Mouse (Mus musculus): ENCODE data around the gene Foxc2. TPM values are rescaled to one million over a fixed set of nuclear protein-coding genes. Genes with fewer than 3 reads are reported as not detected.

Foxc2 gene
- polyA plus RNA-seq, 1 experiment, result 14.6 TPM

DNA sequence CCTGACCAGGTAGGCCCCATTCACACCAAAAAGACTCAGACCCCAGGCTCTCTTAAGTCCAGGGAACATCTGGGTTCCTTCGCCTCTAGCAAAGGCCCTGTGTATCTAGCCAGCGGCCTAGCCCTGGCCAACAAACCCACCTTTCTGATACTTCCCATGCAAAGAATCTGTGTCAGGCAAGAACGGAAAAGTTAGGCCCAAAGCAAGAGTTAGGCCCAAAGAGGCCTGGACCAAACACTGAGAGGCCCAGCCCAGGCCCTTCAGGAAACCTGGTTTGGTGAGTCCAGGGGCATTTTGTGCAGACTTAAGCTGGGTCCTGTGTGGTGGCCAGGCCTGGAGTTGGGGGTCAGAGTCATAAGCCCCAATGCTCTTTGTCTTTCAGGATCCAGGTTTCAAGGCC is 30.4 kb upstream of the Foxc2 start:
- Histone ChIP-seq H3K4me1 (ENCODE audit: control insufficient read depth, insufficient read depth, low read length) (no peaks in the 10 kb centered on the region), H3K27ac (ENCODE audit: insufficient read depth, low read length) (no peak overlapping the region), H3K4me3 (ENCODE audit: insufficient read depth, low read length) (peak overlapping the region; percentile 44)
- no peak for TF ChIP-seq CTCF (IDR thresholded peaks at IDR 0.05; ENCODE audit: borderline replicate concordance, insufficient read depth, low read length)
- no peak for TF ChIP-seq POLR2A (IDR thresholded peaks at IDR 0.05; ENCODE audit: low read depth, low read length)

DNA sequence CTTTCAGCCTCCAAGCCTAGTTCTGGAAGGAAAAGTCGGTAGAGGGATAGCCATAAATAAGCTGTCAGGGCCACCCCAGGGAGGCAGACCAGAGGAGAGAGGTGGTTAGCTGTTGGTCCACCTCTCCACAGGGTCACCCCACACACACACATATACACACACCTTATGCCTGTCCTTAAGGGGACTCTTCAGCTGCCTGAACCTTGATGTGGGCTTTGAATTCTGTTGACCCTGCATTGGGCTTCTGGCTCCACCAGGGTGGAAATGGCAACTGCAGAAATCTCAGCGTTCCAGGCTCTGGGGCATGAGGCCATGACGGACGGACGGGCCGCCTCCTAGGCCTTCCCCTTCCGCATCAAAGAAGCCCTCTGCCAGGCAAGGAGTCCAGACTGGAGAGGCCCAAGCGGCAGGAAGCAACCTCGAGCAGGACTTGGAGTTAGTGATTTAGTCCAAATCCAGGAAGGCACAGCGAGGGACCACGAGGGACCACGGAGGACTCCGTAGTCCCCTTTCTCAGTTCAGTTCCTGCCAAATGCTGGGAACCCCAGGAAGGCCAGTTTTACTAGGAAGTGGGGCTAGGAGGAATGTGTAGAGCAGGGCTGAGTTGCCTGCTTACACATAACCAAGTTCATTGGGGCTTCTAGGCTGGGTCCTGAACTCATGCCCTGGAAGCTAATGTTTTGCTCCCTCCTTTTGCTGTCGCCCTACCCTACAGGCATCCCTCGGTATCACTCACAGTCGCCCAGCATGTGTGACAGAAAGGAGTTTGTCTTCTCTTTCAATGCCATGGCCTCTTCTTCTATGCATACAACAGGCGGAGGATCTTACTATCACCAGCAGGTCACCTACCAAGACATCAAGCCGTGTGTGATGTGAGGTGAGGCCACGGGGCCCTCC is 29.7 kb upstream of the Foxc2 start:
- H3K27ac ChIP-seq (ENCODE audit: insufficient read depth, low read length), result no peak overlapping the region

DNA sequence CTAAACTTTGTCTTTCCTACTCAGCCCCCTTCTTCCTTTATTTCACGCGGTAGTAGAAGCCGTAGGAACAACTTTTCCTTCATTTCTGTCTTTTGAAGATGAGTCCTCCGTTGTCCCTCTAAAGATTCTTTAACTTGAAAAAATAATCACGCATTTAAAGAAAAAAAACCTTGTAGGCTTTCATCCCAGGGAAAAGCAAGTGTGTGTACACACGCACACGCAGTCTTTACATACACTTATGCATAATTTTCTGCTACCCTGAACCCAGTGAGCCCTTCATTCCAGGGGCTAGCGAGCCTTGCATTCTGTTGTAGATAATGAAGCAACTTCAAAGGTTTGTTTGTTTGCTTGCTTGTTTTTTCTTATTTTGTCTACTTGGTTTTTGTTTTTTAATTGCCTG is 27.7 kb upstream of the Foxc2 start:
- TF ChIP-seq CTCF (IDR thresholded peaks at IDR 0.05; ENCODE audit: borderline replicate concordance, insufficient read depth, low read length) (no peak), POLR2A (IDR thresholded peaks at IDR 0.05; ENCODE audit: low read depth, low read length) (no peak)
- Histone ChIP-seq H3K4me1 (ENCODE audit: control insufficient read depth, insufficient read depth, low read length) (no peaks in the 10 kb centered on the region), H3K4me3 (ENCODE audit: insufficient read depth, low read length) (no peak overlapping the region), H3K27ac (ENCODE audit: insufficient read depth, low read length) (no peak overlapping the region)

More for the DNA sequence above, 29.7 kb upstream of the Foxc2 start:
- TF ChIP-seq POLR2A (IDR thresholded peaks at IDR 0.05; ENCODE audit: low read depth, low read length), result no peak
- no peak for TF ChIP-seq CTCF (IDR thresholded peaks at IDR 0.05; ENCODE audit: borderline replicate concordance, insufficient read depth, low read length)
- no peaks in the 10 kb centered on the region for H3K4me1 ChIP-seq (ENCODE audit: control insufficient read depth, insufficient read depth, low read length)
- H3K4me3 ChIP-seq (ENCODE audit: insufficient read depth, low read length), result peak overlapping the region; percentile 10

- no peaks in the 10 kb centered on the region for H3K4me1 ChIP-seq (ENCODE audit: control insufficient read depth, insufficient read depth, low read length)
- no peak overlapping the region for H3K27ac ChIP-seq (ENCODE audit: insufficient read depth, low read length)
- H3K4me3 ChIP-seq (ENCODE audit: insufficient read depth, low read length), result no peak overlapping the region
- TF ChIP-seq CTCF (IDR thresholded peaks at IDR 0.05; ENCODE audit: borderline replicate concordance, insufficient read depth, low read length), result no peak
- TF ChIP-seq POLR2A (IDR thresholded peaks at IDR 0.05; ENCODE audit: low read depth, low read length), result no peak
These were observed 26.9 kb upstream of the Foxc2 start for GRCm38 (mm10) chr8:121088871-121089630.

DNA sequence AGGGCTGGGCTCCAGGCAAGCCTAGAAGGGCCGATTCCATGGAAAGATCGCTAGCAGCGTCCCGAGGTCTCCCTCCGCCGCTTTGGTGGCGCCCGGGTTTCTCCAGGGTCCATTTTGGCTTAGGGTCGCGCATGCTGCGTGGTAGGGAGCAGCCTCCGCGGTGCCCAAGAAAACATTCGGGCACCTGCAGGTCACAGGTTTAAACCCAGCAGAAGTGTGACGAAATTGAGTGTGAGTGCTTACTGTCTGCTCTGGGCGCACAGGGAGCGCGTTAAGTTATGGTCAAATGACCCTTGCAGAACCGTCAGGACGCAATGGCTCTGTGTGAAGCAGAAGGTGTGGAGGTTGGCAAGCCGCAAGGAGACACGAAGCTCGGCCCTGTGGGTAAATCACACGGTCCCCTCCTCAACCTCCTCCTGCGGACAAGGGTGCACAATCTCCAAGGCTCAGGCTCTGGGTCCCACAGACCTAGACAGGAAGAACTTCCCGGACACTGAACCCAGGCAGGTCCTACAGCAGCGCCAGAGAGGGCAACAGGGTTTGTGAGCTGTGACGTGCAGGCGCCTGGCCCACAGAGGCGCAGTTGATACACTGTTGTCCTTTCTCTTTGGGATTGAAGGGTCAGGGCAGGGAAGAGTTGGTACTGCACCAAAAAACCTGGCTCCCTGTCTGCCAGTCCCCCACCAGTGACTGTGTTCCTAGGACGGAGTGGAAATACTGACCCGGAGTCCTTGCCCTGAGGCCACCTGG is 26.2 kb upstream of the Foxc2 start:
- Histone ChIP-seq H3K4me1 (ENCODE audit: control insufficient read depth, insufficient read depth, low read length) (no peaks in the 10 kb centered on the region), H3K4me3 (ENCODE audit: insufficient read depth, low read length) (no peak overlapping the region), H3K27ac (ENCODE audit: insufficient read depth, low read length) (no peak overlapping the region)
- TF ChIP-seq CTCF (IDR thresholded peaks at IDR 0.05; ENCODE audit: borderline replicate concordance, insufficient read depth, low read length) (no peak), POLR2A (IDR thresholded peaks at IDR 0.05; ENCODE audit: low read depth, low read length) (no peak)

DNA sequence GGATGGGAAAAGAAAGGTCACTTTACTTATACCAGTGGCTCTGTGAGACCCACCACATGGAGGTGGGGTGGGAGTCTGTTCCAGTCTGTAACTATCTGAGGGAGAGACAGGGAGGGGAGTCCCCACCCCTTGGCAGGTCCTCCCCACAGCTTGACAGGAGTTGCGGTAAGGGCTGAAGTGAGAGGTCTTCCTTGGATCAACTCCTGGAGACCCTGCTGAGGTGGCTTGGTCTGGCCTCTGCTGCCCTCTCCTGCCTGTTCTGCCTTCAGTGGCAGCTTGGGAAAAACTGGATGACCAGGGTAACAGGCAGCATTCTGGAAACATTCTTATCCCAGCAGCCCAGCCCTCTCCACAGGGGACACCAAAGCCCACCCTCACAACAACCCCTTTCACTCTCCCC is 25.3 kb upstream of the Foxc2 start:
- Histone ChIP-seq H3K27ac (ENCODE audit: insufficient read depth, low read length) (no peak overlapping the region), H3K4me1 (ENCODE audit: control insufficient read depth, insufficient read depth, low read length) (no peaks in the 10 kb centered on the region), H3K4me3 (ENCODE audit: insufficient read depth, low read length) (no peak overlapping the region)
- TF ChIP-seq POLR2A (IDR thresholded peaks at IDR 0.05; ENCODE audit: low read depth, low read length) (no peak), CTCF (IDR thresholded peaks at IDR 0.05; ENCODE audit: borderline replicate concordance, insufficient read depth, low read length) (peak; percentile 64; the same call in 1 of the 2 replicates)

DNA sequence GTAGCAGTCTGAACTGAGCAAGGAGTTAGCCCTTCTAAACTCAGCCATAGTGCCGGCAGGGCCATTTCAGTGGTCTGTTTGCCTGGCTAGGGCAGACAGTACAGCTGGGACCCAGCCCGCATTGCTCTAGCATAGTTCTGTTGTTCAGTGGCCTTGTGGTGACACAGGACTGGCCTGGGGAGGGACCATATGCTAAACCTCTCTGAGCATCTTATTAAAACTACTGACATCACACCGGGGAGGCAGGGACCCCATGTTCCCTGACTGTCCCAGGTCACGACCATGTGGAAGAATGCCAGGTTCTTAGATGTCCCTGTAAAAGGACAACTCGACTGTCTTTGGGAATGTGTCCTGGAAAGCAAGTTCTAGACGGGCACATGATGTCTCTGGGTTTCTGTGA is 23.8 kb upstream of the Foxc2 start:
- no peak for TF ChIP-seq CTCF (IDR thresholded peaks at IDR 0.05; ENCODE audit: borderline replicate concordance, insufficient read depth, low read length)
- TF ChIP-seq POLR2A (IDR thresholded peaks at IDR 0.05; ENCODE audit: low read depth, low read length), result no peak; the same call in 1 of the 2 replicates
- no peak overlapping the region for H3K4me3 ChIP-seq (ENCODE audit: insufficient read depth, low read length)
- H3K4me1 ChIP-seq (ENCODE audit: control insufficient read depth, insufficient read depth, low read length), result no peaks in the 10 kb centered on the region
- no peak overlapping the region for H3K27ac ChIP-seq (ENCODE audit: insufficient read depth, low read length)

- Histone ChIP-seq H3K4me3 (ENCODE audit: insufficient read depth, low read length) (no peak overlapping the region), H3K27ac (ENCODE audit: insufficient read depth, low read length) (no peak overlapping the region), H3K4me1 (ENCODE audit: control insufficient read depth, insufficient read depth, low read length) (no peaks in the 10 kb centered on the region)
- TF ChIP-seq CTCF (IDR thresholded peaks at IDR 0.05; ENCODE audit: borderline replicate concordance, insufficient read depth, low read length), result peak; percentile 69; the same call in 1 of the 2 replicates
- peak; percentile 26; the same call in 1 of the 2 replicates for TF ChIP-seq POLR2A (IDR thresholded peaks at IDR 0.05; ENCODE audit: low read depth, low read length)
These were observed 23.3 kb upstream of the Foxc2 start for GRCm38 (mm10) chr8:121092627-121093026.

DNA sequence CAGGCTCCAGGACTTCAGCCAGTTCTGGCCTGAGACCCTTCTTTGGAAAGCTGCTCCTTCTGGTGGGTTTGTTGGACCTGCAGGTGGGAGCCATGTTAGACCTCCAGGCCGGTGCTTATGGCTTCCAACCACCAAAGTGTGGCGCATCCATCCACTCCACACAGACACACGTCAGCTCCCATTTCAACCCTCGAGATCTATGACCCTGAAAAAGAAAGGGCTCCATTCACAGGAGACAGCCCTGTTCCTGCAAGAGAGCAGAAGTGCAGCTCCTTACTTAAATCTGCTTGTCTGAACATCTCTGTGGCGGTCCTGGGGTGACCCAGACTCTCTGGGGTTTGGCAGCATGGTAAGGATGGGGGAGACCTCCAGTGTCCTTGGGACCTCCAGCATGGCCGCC is 22.5 kb upstream of the Foxc2 start:
- TF ChIP-seq CTCF (IDR thresholded peaks at IDR 0.05; ENCODE audit: borderline replicate concordance, insufficient read depth, low read length) (no peak), POLR2A (IDR thresholded peaks at IDR 0.05; ENCODE audit: low read depth, low read length) (no peak; the same call in 1 of the 2 replicates)
- Histone ChIP-seq H3K4me1 (ENCODE audit: control insufficient read depth, insufficient read depth, low read length) (no peaks in the 10 kb centered on the region), H3K27ac (ENCODE audit: insufficient read depth, low read length) (no peak overlapping the region), H3K4me3 (ENCODE audit: insufficient read depth, low read length) (no peak overlapping the region)

Measured in embryonic fibroblast, embryonic 13.5 days (primary cell).